Comparison of ENCODE assay signal across 22 mouse cellular contexts in genomic region chr11:76547420-76547819, GRCm38 (mm10).
DNase-seq lines count a peak whose midpoint lies in the region; ATAC-seq and TF ChIP-seq lines count a peak whose summit lies in the region.
"Had no signal": no experiment of that assay in that cellular context is flagged by ENCODE, and none has a peak within 500 bp of the region (broad histone marks: within the 10 kb centered on the region; RNA-seq: fewer than 3 reads in every experiment).

No protein-coding gene starts in this region.

- H3K36me3 ChIP-seq in forebrain, embryonic 15.5 days: no peaks in the 10 kb centered on the region
- H3K36me3 ChIP-seq in forebrain, embryonic 11.5 days (ENCODE audit: control insufficient read depth, insufficient read depth, low read length): no peaks in the 10 kb centered on the region
- H3K36me3 ChIP-seq in hindbrain, embryonic 12.5 days: no peaks in the 10 kb centered on the region
- H3K36me3 ChIP-seq in hindbrain, postnatal 0 days (ENCODE audit: insufficient read depth, low read length): no peaks in the 10 kb centered on the region
- peaks cover 18% of the 10 kb centered on the region for H3K36me3 ChIP-seq in limb, embryonic 10.5 days
- H3K36me3 ChIP-seq: G1E; heart, embryonic 15.5 days had no signal

- no peak for DNase-seq in forebrain, embryonic 11.5 days (ENCODE audit: low spot score)
- DNase-seq in hindbrain, postnatal 0 days (ENCODE audit: low spot score): no peak
- DNase-seq in layer of hippocampus, adult 9-11 months: peak; percentile 55
- DNase-seq in layer of hippocampus, postnatal 10 days (ENCODE audit: low spot score in 2 of 2): no peak
- no peak for DNase-seq in limb, embryonic 10.5 days (ENCODE audit: low spot score)
- DNase-seq in urinary bladder, postnatal 36 days (ENCODE audit: low spot score in 2 of 2): no peak
- DNase-seq: adrenal gland, adult 8-10 months; adrenal gland, postnatal 36 days; B cell, adult 2 months; cerebellum, adult 2 months; cerebellum, postnatal 10 days; gastrocnemius, postnatal 14 days; heart, adult 2 months; heart, postnatal 14 days had no signal

- H3K27me3 ChIP-seq in forebrain, embryonic 15.5 days: no peaks in the 10 kb centered on the region
- no peaks in the 10 kb centered on the region for H3K27me3 ChIP-seq in forebrain, embryonic 11.5 days (ENCODE audit: control insufficient read depth, insufficient read depth, low read length)
- no peaks in the 10 kb centered on the region for H3K27me3 ChIP-seq in hindbrain, embryonic 12.5 days
- no peaks in the 10 kb centered on the region for H3K27me3 ChIP-seq in hindbrain, postnatal 0 days (ENCODE audit: insufficient read depth, low read length)
- no peaks in the 10 kb centered on the region for H3K27me3 ChIP-seq in limb, embryonic 10.5 days (ENCODE audit: low read depth, poor library complexity, severe bottlenecking)
- H3K27me3 ChIP-seq: heart, embryonic 15.5 days had no signal

- no peak for TF ChIP-seq CTCF in hindbrain, postnatal 0 days (IDR thresholded peaks at IDR 0.05; ENCODE audit: low read depth)

- no peak overlapping the region for H3K9ac ChIP-seq in forebrain, embryonic 15.5 days (replicated peaks)
- H3K9ac ChIP-seq in forebrain, embryonic 11.5 days (ENCODE audit: low read length): no peak overlapping the region
- 0 out of 2 replicates have a peak overlapping the region, but pooled peaks have one; percentile 1 for H3K9ac ChIP-seq in hindbrain, embryonic 12.5 days
- no peak overlapping the region for H3K9ac ChIP-seq in hindbrain, postnatal 0 days (replicated peaks; ENCODE audit: low read length)
- H3K9ac ChIP-seq: heart, embryonic 15.5 days had no signal

- H3K9me3 ChIP-seq in forebrain, embryonic 15.5 days: no peaks in the 10 kb centered on the region
- H3K9me3 ChIP-seq in forebrain, embryonic 11.5 days (ENCODE audit: control insufficient read depth, low read length): no peaks in the 10 kb centered on the region
- H3K9me3 ChIP-seq in hindbrain, embryonic 12.5 days (replicated peaks): no peaks in the 10 kb centered on the region
- H3K9me3 ChIP-seq in hindbrain, postnatal 0 days (ENCODE audit: low read length): no peaks in the 10 kb centered on the region
- no peaks in the 10 kb centered on the region for H3K9me3 ChIP-seq in limb, embryonic 10.5 days (replicated peaks)
- H3K9me3 ChIP-seq: embryonic facial prominence, embryonic 10.5 days; G1E; heart, embryonic 15.5 days had no signal

- no peak for ATAC-seq in forebrain, embryonic 15.5 days (replicated peaks)
- ATAC-seq in forebrain, embryonic 11.5 days (replicated peaks; ENCODE audit: low FRiP score): no peak
- no peak for ATAC-seq in hindbrain, embryonic 12.5 days (ENCODE audit: low FRiP score)
- no peak for ATAC-seq in hindbrain, postnatal 0 days
- ATAC-seq: CD4-positive, CD25-positive, alpha-beta regulatory T cell, adult 4 months; hindbrain, embryonic 16.5 days had no signal

- peak overlapping the region; percentile 58; the same call in 1 of the 2 replicates for H3K27ac ChIP-seq in forebrain, embryonic 15.5 days (replicated peaks)
- no peak overlapping the region for H3K27ac ChIP-seq in forebrain, embryonic 11.5 days (ENCODE audit: low read depth, low read length)
- H3K27ac ChIP-seq in hindbrain, embryonic 12.5 days: no peak overlapping the region
- H3K27ac ChIP-seq in hindbrain, postnatal 0 days: no peak overlapping the region; the same call in 1 of the 2 replicates
- H3K27ac ChIP-seq in limb, embryonic 10.5 days: peak overlapping the region; percentile 37; the same call in 1 of the 2 replicates
- H3K27ac ChIP-seq: embryonic facial prominence, embryonic 10.5 days; heart, adult 2 months; heart, embryonic 15.5 days had no signal

- 66% methylated on average over 5 of the region's 5 CpGs for WGBS in forebrain, embryonic 15.5 days
- 74% methylated on average over 5 of the region's 5 CpGs for WGBS in forebrain, embryonic 11.5 days
- 74% methylated on average over 5 of the region's 5 CpGs for whole genome bisulfite sequencing in hindbrain, embryonic 12.5 days
- 59% methylated on average over 5 of the region's 5 CpGs for WGBS in hindbrain, postnatal 0 days
- WGBS in limb, embryonic 10.5 days: 70% methylated on average over 5 of the region's 5 CpGs

- no peak overlapping the region for H3K4me2 ChIP-seq in forebrain, embryonic 15.5 days (replicated peaks)
- H3K4me2 ChIP-seq in forebrain, embryonic 11.5 days (ENCODE audit: low read depth, low read length, severe bottlenecking): no peak overlapping the region
- no peak overlapping the region for H3K4me2 ChIP-seq in hindbrain, embryonic 12.5 days (replicated peaks)
- H3K4me2 ChIP-seq in hindbrain, postnatal 0 days (ENCODE audit: low read depth, low read length): no peak overlapping the region
- H3K4me2 ChIP-seq: heart, embryonic 11.5 days; heart, embryonic 15.5 days had no signal

- H3K4me3 ChIP-seq in forebrain, embryonic 15.5 days: no peak overlapping the region
- no peak overlapping the region for H3K4me3 ChIP-seq in forebrain, embryonic 11.5 days (ENCODE audit: low read depth, low read length)
- H3K4me3 ChIP-seq in hindbrain, embryonic 12.5 days: no peak overlapping the region
- H3K4me3 ChIP-seq in hindbrain, postnatal 0 days (ENCODE audit: low read length): no peak overlapping the region
- no peak overlapping the region for H3K4me3 ChIP-seq in limb, embryonic 10.5 days
- H3K4me3 ChIP-seq: embryonic facial prominence, embryonic 10.5 days; heart, adult 2 months; heart, embryonic 15.5 days had no signal

- peaks cover 19% of the 10 kb centered on the region for H3K4me1 ChIP-seq in forebrain, embryonic 15.5 days
- 0 out of 2 replicates have a peak, but pooled peaks cover 4% of the 10 kb centered on the region for H3K4me1 ChIP-seq in forebrain, embryonic 11.5 days (replicated peaks; ENCODE audit: control insufficient read depth, insufficient read depth, low read length)
- H3K4me1 ChIP-seq in hindbrain, embryonic 12.5 days: peaks cover 4% of the 10 kb centered on the region
- H3K4me1 ChIP-seq in hindbrain, postnatal 0 days (ENCODE audit: insufficient read depth, low read length): no peaks in the 10 kb centered on the region
- H3K4me1 ChIP-seq in limb, embryonic 10.5 days: peaks cover 12% of the 10 kb centered on the region; the same call in 1 of the 2 replicates
- H3K4me1 ChIP-seq: heart, embryonic 15.5 days had no signal

Comparison
In these comparisons a context has a peak if more than half of its experiments do, and no peak if none do; other contexts are left out.
1. H3K27ac ChIP-seq: peak in forebrain, embryonic 15.5 days (single experiment) and limb, embryonic 10.5 days (single experiment); none in forebrain, embryonic 11.5 days (single experiment), hindbrain, embryonic 12.5 days (single experiment) and hindbrain, postnatal 0 days (single experiment).